In the genomic region with DNA sequence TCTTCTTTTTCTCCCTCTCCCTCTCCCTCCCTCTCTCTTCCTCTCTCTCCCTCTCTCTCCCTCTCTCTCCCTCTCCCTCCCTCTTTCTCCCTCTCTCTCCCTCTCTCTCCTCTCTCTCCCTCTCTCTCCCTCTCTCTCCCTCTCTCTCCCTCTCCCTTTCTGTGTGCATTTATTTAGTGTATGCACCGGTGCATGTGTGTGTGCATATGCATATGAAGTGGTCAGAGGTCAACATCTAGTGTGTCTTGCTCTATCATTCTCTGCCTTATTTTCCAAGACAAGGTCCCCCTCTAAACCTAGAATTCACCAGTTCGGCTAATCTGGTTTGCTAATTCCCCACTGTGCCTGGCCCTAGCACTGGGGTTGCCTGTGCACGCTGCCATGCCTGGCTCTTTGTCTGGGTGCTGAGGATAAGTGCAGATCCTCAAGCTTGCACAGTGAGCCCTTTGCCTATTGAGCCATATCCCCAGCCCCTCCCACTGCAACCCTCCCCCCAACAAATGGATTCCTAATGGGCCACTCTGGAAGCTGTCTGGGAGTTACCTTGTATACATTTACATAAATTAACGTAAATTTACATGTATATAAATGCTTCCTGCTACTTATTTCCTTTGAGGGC, we compare ENCODE assay signal across 17 mouse cellular contexts. TPM values are rescaled to one million over a fixed set of nuclear protein-coding genes. Genes with fewer than 3 reads are reported as not detected.
DNase-seq lines count a peak whose midpoint lies in the region; ATAC-seq and TF ChIP-seq lines count a peak whose summit lies in the region.
"Had no signal": no experiment of that assay in that cellular context is flagged by ENCODE, and none has a peak within 500 bp of the region (broad histone marks: within the 10 kb centered on the region; RNA-seq: fewer than 3 reads in every experiment).

No protein-coding gene starts in this region.

- no peak for TF ChIP-seq CTCF in gastrocnemius, adult 2 months (IDR thresholded peaks at IDR 0.05)

- ATAC-seq in neural tube, embryonic 11.5 days (ENCODE audit: insufficient read depth, low FRiP score, low TSS enrichment) = peak; percentile 87
- peak; percentile 84 for ATAC-seq in forebrain, embryonic 15.5 days (replicated peaks)
- ATAC-seq in midbrain, embryonic 12.5 days (ENCODE audit: low FRiP score, low read depth) = peak; percentile 92
- ATAC-seq: CD4-positive, CD25-positive, alpha-beta regulatory T cell, adult 4 months; inflammation-experienced regulatory T-cells, adult 6 months had no signal

- 33% methylated on average over 4 of the region's 4 CpGs for WGBS in neural tube, embryonic 11.5 days
- 6% methylated on average over 4 of the region's 4 CpGs for WGBS in forebrain, embryonic 15.5 days
- WGBS in midbrain, embryonic 12.5 days = 12% methylated on average over 4 of the region's 4 CpGs

- H3K9me3 ChIP-seq in neural tube, embryonic 11.5 days (ENCODE audit: control insufficient read depth, low read length) = no peaks in the 10 kb centered on the region
- no peaks in the 10 kb centered on the region for H3K9me3 ChIP-seq in forebrain, embryonic 15.5 days
- no peaks in the 10 kb centered on the region for H3K9me3 ChIP-seq in midbrain, embryonic 12.5 days
- H3K9me3 ChIP-seq: heart, embryonic 15.5 days had no signal

- H3K4me2 ChIP-seq in neural tube, embryonic 11.5 days (ENCODE audit: low read depth) = no peak overlapping the region
- no peak overlapping the region for H3K4me2 ChIP-seq in forebrain, embryonic 15.5 days (replicated peaks)
- no peak overlapping the region for H3K4me2 ChIP-seq in midbrain, embryonic 12.5 days (replicated peaks)
- H3K4me2 ChIP-seq: heart, embryonic 15.5 days had no signal

- DNase-seq in neural tube, embryonic 11.5 days (ENCODE audit: low spot score) = peak; percentile 69
- no peak for DNase-seq in neural tube, embryonic 10.5 days (ENCODE audit: extremely low spot score, low spot score)
- no peak for DNase-seq in spleen, postnatal 10 days (ENCODE audit: low spot score in 2 of 2)
- DNase-seq in gastrocnemius, adult 2 months = no peak
- DNase-seq in thymus, postnatal 0 days (ENCODE audit: low spot score) = no peak
- DNase-seq: adrenal gland, adult 8-10 months; cerebellum, postnatal 36 days; gastrocnemius, postnatal 25 days; left cerebral cortex, postnatal 4 days; lung, postnatal 36 days had no signal

- no peak overlapping the region for H3K4me3 ChIP-seq in neural tube, embryonic 11.5 days (ENCODE audit: low read depth, low read length)
- H3K4me3 ChIP-seq in forebrain, embryonic 15.5 days = no peak overlapping the region
- H3K4me3 ChIP-seq in midbrain, embryonic 12.5 days = no peak overlapping the region
- no peak overlapping the region for H3K4me3 ChIP-seq in gastrocnemius, adult 2 months
- H3K4me3 ChIP-seq: heart, embryonic 15.5 days had no signal

- H3K27me3 ChIP-seq in neural tube, embryonic 11.5 days (ENCODE audit: control insufficient read depth, insufficient read depth, low read length) = no peaks in the 10 kb centered on the region
- H3K27me3 ChIP-seq in forebrain, embryonic 15.5 days = no peaks in the 10 kb centered on the region
- no peaks in the 10 kb centered on the region for H3K27me3 ChIP-seq in midbrain, embryonic 12.5 days
- H3K27me3 ChIP-seq: heart, embryonic 15.5 days had no signal

- peak overlapping the region; percentile 76 for H3K27ac ChIP-seq in neural tube, embryonic 11.5 days (ENCODE audit: low read depth, low read length)
- H3K27ac ChIP-seq in forebrain, embryonic 15.5 days (replicated peaks) = peak overlapping the region; percentile 87
- H3K27ac ChIP-seq in midbrain, embryonic 12.5 days (replicated peaks) = peak overlapping the region; percentile 82
- H3K27ac ChIP-seq in gastrocnemius, adult 2 months = no peak overlapping the region
- H3K27ac ChIP-seq: heart, embryonic 15.5 days; kidney, postnatal 0 days; liver, embryonic 14.5 days had no signal

- H3K9ac ChIP-seq in neural tube, embryonic 11.5 days (ENCODE audit: low read length) = no peak overlapping the region
- no peak overlapping the region for H3K9ac ChIP-seq in forebrain, embryonic 15.5 days (replicated peaks)
- H3K9ac ChIP-seq in midbrain, embryonic 12.5 days (replicated peaks) = no peak overlapping the region
- H3K9ac ChIP-seq: heart, embryonic 15.5 days; liver, embryonic 14.5 days had no signal

- no peaks in the 10 kb centered on the region for H3K36me3 ChIP-seq in neural tube, embryonic 11.5 days (ENCODE audit: control insufficient read depth, insufficient read depth, low read length)
- H3K36me3 ChIP-seq in forebrain, embryonic 15.5 days = no peaks in the 10 kb centered on the region
- H3K36me3 ChIP-seq in midbrain, embryonic 12.5 days = no peaks in the 10 kb centered on the region
- H3K36me3 ChIP-seq: heart, embryonic 15.5 days had no signal

- H3K4me1 ChIP-seq in neural tube, embryonic 11.5 days (ENCODE audit: control insufficient read depth, insufficient read depth, low read length) = no peaks in the 10 kb centered on the region
- peaks cover 34% of the 10 kb centered on the region for H3K4me1 ChIP-seq in forebrain, embryonic 15.5 days
- H3K4me1 ChIP-seq in midbrain, embryonic 12.5 days = peaks cover 30% of the 10 kb centered on the region

- intact Hi-C loops in gastrocnemius, adult 2 months (cut with DNase I) = no loop called here

RNA-seq across cellular contexts. Expression of a gene that starts 54.8 kb away (rescaled TPM):
- polyA plus RNA-seq in neural tube, embryonic 11.5 days (2014; fragmentation: Nextera tagmentation; extraction: Ambion mirVana) = 10.2 and 11.6 TPM in 2 replicates
- polyA plus RNA-seq in forebrain, embryonic 15.5 days (2015; fragmentation: Nextera tagmentation; extraction: Ambion mirVana) = 18.3 and 18.8 TPM in 2 replicates
- 4.5 and 5.8 TPM in 2 replicates for polyA plus RNA-seq in midbrain, embryonic 12.5 days (2016; fragmentation: Nextera tagmentation; extraction: Ambion mirVana)
- 10 to 100 TPM; 38.7 to 43.4 TPM for total RNA-seq in gastrocnemius, adult 2 months (2021)
- 4.5 and 6.3 TPM in 2 replicates for polyA plus RNA-seq in thymus, postnatal 0 days (2015; fragmentation: Nextera tagmentation; extraction: Ambion mirVana)
